Mouse (Mus musculus) lung, postnatal 4 days (tissue): ENCODE measurements around the gene Gstp2.
A peak's percentile ranks its signal among the peaks of the same experiment; 100 is the strongest.
"Not testable (repeated sequence)": the region's sequence is repeated elsewhere in the genome, so short reads cannot be mapped to it uniquely, and the experiment has no call there.

Experiments
- DNase-seq, 2 experiments: peaks; one replicate each; pipeline ENCODE4 v3.0.0; 2021

Gene Gstp2

DNA sequence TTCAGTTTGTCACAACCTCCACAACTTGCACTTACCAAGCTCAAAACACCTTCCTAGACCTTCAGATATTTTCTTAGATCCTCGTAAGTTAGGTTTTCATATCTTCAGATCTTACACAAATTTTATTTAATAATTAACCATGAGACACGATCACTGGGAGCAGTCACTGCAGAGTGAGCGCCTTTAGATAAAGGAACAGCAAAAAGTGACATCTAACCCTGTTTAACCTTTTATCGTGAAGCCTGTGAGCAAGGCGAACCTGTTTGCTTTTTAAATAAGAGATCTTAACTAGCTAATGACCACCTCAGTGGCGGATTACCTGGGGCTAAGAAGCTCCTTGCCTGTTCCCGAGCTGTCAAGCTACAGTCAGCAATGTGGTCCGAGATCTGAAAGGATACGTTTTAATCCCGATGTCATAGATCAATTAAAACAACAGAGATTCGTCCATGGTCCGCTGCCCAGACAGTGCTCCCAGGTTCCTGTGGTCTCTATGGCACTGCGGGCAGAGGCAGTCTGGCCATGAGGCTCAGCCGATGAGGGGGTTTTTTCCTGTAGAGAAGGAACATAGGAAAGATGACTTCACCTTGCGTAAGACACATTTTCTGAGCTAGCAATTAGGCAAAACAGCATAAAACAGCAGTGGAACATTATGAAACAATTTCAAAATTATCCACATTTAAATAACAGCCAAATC, 23.0 kb upstream of the Gstp2 start:
- DNase-seq = peak in 1 of 2 experiments; percentile 8

- not testable (repeated sequence) for DNase-seq
These were observed 22.4 kb upstream of the Gstp2 start for GRCm38 (mm10) chr19:4068242-4068641.

DNA sequence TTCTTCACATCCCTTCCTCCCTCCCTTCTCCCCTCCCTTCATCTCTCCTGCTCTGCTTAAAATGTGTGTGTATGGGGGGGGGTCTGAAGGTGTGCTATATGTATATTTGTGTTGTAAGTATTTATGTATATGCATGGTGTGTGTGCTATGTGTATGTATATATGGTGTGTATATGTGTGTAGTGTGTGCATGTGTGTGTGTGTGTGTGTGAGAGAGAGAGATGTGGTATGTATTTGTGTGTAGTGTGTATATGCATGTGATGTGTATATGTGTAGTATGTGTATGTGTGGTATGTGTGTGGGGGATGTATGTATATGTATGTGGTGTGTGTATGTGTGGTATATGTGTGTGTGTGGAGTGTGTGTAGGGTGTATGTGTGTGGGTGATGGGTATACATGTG, 21.1 kb upstream of the Gstp2 start:
- no peak for DNase-seq

DNA sequence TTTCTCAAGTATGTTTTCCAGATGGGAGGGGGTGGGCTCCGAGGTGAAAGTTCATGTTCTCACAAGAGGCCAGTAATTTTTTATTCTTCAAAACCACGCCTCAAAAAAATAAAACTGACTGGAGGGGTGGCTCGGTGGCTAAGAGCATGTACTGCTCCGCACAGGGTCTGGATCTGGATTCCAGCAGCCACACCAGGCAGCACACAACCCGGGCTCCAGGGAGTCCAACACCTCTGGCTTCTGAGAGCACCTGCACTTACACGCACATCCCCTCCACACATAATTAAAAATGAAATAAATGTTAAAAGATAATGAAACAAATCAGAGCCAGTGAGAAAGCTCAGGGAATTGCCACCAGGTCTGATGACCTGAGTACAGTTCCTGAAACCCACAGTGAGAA, 20.5 kb upstream of the Gstp2 start:
- DNase-seq = peak in 1 of 2 experiments; percentile 18

DNA sequence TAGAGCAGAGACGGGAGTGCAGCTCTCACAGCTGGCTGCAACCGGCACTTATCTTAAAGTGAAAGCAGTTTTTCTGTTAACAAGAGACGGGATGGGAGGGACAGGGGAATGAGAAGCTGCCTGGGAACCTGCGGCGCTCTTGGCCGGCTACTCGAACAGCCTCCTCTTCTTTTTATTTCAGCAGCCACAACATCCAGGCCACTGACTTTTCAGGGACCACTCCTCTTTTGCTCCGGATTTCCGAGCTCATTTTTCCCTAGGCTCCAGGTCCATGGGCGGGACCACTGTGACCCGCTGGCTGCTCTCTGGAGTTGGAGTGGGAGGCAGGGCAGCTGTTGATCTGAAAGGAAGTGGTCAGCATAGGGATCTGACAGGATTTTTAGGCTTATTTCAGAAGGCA, 18.7 kb upstream of the Gstp2 start:
- DNase-seq = peak in 1 of 2 experiments; percentile 21

- not testable (repeated sequence) for DNase-seq
These were observed 17.5 kb upstream of the Gstp2 start for GRCm38 (mm10) chr19:4063357-4063756.

DNA sequence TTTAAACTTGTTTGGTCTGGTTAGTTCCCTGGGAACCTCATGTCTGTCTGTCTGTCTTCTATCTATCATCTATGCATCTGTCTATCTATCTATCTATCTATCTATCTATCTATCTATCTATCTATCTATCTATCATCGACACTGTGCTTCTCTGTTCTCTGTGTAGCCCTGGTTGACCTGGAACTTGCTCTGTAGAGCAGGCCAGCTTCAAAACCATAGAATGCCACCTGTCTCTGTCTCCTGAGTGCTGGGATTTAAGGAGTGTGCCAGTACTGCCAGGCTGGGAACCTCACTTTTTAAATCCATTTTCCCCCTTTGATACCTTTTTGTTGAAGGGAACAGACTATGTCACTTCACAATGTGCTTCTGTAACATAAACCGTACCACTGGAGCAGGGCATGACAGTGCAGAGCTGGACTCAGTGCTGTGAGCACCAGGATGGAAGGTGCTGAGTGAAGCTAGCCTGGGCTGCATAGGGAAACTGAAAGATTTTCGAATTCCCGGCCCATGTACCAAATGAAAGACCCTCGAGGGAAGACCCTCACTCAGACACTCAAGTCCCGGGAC, 15.2 kb upstream of the Gstp2 start:
- no peak for DNase-seq

DNA sequence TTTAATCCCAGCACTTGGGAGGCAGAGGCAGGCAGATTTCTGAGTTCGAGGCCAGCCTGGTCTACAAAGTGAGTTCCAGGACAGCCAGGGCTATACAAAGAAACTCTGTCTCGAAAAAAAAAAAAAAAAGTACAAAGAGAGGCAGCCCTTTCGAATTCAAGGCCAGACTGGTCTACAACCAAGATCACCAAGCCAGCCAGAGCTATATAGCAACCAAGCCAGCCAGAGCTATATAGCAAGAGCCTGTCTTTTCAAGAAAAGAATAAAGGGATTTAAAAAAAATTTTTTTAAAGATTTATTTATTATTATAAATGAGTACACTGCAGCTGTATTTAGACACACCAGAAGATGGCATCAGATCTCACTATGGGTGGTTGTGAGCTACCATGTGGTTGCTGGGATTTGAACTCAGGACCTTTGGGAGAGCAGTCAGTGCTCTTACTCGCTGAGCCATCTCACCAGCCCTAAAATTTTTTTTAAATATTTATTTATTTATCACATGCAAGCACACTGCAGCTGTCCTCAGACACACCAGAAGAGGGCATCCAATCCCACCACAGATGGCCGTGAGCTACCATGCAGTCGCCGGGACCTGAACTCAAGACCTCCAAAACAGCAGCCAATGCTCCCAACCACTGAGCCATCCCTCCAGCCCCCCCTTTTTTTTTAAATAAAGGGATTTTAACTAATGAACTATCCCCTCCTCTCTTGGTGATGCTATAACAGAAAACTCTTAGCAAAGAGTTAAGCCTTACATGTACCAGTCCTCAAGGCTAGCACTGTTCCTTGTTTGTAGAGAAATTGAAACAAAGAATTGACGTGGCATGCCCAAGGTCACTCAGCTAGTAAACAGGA, 14.4 kb upstream of the Gstp2 start:
- DNase-seq = peak in 1 of 2 experiments; percentile 13

DNA sequence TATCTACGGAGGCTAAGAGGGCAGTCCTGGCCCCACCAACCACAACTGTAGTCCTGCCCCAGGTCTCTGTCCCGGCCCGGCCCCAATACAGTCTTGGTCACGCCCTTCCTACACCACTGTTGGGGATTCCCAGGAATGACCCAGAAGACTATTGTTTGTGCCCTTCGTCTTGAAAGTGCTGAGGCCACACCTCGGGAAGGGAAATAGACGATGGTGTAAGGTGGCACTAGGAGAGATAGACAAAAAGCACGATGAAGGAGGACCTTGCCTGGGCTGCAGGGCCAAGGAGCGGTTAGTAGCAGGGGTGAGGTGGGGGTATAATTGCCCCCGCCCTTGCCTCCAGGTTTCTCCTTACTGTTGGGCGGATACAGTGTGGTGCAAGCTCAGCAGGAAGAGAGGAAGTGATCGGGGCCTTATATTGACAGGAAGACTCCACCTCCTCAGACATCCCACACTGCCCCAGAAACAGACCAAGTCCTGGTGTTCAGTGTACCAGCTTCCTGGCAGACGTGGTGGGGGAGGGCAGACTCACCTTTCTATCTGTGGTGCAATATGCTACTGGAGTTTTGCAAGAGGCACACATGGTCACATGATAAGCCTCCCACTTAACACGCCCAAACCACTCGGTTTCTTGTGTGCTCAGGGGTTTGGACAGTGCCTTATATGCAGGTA, 13.4 kb upstream of the Gstp2 start, which contains the start of gene Gstp3:
TSS of gene Gstp3 (minus strand) at position 501 of the 672 bp plus-strand sequence.
- peak; percentile 55 to 64 for DNase-seq

GRCm38 (mm10) chr19:4058581-4058980, 12.8 kb upstream of the Gstp2 start:
- peak in 1 of 2 experiments; percentile 18 for DNase-seq

DNA sequence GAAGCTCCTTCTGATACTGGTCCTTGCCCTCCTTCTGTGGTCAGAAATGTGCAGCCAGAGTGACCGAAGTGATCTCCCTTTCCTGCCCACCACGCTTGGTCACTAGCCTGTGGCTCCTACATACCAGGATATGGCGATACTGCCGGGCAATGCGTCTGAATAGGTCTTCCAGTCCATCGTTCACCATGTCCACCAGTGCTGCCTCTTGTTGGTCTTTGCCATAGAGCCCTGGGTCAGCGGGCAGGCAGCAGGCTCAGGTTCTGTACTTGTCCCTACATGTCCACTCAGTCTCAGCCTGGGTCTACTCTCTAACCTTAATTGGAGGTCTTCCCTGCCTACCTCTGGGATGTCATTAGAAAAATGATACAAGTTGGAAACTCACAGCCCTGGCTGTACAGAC, 12.1 kb upstream of the Gstp2 start:
- DNase-seq = peak in 1 of 2 experiments; percentile 15

- peak in 1 of 2 experiments; percentile 18 for DNase-seq
These were observed 11.6 kb upstream of the Gstp2 start for GRCm38 (mm10) chr19:4057389-4057788.

DNA sequence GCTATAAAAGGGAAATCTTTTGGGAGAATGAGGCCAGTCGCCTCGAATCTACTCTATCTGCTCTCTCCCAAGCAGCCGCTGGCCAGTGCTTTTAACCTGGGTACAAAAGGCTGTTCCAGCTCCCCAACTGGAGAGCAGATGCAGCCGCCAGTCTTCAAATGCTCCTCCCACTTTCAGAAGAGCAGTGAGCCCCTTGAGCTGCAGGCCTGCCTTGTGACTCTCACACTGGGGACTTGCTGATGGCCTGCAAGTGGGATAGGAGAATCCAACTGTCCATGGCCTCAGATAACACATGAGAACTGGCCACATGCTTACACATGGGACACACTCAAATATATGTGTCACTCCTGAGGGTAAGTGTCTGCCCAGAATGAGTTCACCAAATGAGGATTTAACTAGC, 10.9 kb upstream of the Gstp2 start:
- peak in 1 of 2 experiments; percentile 22 for DNase-seq

DNA sequence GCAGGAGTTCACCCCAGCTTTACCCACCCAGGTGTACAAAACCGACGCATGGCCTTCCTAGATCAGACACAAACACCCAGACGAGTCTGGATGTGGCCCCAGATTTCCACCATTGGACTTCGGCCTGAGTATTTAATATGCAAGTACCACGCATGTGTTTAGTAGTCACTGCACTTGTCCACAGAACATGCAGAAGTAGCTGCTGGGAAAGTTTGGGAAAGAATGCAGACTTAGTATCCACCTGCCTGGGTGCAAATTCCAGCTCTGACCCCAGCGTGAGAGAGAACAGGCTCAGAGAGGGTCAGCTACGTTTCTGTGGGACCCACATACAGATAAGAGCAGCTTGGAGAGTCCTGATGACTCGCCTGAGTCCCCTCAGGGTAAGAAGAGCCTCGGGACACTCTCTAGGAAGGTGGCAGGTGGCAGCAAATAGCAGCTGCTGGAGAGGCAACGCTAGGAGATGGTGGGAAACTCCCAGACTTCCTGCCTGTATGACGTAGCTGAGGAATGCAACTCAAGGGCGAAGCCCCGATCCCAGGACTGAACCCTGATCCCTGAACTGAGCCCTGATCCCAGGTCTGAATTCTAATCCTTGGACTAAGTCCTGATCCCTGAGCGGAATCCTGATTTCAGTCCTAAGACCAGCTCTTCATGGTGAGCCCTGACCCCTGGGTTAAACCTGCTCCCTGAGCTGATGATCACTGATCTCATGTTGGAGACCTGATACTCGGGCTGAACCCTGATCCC, 10.3 kb upstream of the Gstp2 start:
- peak in 1 of 2 experiments; percentile 24 for DNase-seq

DNA sequence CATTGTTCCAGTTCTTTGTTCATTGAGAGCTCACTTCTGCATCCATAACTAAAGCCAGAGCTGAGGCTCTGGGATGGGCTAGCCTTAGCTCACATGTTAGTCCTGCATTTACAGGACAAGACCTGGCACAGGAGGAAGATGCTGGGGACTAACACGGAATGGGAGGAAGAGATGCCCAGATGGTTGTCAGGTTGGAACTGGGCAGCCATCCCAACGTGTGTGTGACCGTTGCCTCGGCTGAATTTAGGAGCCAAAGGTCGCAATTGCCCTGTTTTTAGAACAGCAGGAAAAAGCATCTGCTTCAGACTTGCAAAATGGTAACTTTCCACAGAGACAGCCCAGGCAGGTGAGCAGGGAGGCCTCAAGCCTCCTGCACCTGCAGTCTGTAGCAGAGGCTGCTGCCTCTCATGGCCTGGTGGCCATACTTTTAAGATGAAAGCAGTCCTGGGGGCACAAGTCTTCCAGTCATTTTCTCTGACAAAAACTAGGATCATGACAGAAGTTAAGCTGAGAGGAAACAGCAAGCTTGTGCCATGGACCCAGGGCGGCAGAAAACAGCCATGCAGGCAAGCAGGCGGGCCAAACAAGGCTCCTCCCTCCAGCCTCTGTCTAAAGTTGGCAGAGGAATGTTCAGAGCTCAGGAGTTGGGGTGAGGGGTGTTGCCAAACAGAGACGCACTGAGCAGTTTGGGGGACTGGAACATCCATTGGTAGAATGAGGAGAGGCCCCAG, 9.6 kb upstream of the Gstp2 start:
- DNase-seq = peak in 1 of 2 experiments; percentile 16

- no peak for DNase-seq
These were observed 8.8 kb upstream of the Gstp2 start for GRCm38 (mm10) chr19:4054613-4055012.

DNA sequence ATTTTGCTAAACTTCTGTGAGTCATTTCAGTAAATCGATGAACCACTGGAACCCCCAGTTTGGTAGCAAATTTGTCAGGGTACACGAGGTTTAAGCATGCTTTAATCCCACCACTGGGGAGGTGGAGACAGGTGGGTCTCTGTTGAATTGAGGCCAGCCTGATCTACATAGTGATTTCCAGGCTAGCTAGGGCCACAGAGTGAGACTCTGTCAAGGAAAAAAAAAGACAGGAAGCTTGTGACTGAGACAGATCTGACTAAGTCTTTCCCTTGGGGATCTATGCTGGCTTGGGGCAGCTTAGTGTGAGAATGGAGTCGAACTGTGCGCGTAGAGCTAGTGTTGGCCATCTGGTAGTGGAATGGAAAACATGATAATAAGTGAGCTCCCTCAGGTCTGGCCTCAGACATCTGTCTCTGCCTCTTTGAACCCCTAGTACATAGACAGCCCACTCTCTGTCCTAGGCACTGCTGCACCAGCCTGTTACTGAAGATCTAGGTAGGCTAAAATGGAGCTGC, 6.8 kb upstream of the Gstp2 start:
- no peak for DNase-seq

- DNase-seq = peak; percentile 49 to 77
These were observed 6.1 kb upstream of the Gstp2 start for GRCm38 (mm10) chr19:4051741-4052515.

DNA sequence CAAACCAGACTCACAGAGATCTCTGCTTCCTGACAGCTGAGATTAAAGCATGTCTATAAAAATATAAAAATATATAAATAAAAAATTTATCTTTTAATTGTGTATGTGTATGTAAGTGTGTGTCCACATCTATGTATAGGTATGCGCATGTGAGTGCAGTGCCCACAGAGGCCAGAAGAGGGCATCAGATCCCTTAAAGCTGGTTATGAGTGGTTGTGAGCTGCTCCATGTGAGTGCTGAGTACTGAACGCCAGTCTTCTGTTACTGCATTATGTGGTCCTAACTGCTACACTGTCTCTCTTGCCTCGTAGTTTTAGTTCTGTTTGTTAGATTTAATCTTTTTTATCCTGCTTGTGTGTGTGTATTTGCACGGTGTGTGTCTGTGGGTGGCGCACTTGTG, 5.2 kb upstream of the Gstp2 start:
- DNase-seq = no peak

- DNase-seq = not testable (repeated sequence)
These were observed 3.2 kb upstream of the Gstp2 start for GRCm38 (mm10) chr19:4049069-4049468.
